Mouse (Mus musculus): ENCODE data around the gene Sfi1. TPM values are rescaled to one million over a fixed set of nuclear protein-coding genes. Genes with fewer than 3 reads are reported as not detected.
"Not testable (repeated sequence)": the region's sequence is repeated elsewhere in the genome, so short reads cannot be mapped to it uniquely, and the experiment has no call there.

Sfi1 gene
- polyA plus RNA-seq, 1 experiment from 2014 or later: 14.9 TPM

DNA sequence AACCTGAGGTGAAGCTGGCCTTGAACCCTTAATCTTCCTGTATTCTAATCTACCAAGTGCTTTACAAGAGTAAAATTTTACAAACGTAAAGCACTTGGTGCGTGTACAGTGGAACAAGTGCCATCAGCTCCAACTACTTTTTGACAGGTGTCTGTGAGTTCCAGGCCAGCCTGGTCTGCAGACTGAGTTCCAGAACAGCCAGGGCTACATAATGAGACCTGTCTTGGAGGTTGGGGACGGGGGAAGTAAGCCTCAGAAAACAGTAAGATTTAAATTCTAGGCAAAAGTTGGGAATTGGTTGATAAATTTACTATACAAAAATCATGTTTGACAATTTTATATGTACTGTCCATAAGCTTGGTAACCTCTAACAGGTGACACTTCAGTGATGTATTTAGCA is 11.9 kb upstream of the Sfi1 start:
- Histone ChIP-seq H3K9ac (ENCODE audit: low read length) (no peak overlapping the region), H3K9me3 (ENCODE audit: control insufficient read depth, low read length) (no peaks in the 10 kb centered on the region), H3K4me2 (ENCODE audit: low read depth, low read length, severe bottlenecking) (no peak overlapping the region), H3K27me3 (ENCODE audit: control insufficient read depth, insufficient read depth, low read length) (no peaks in the 10 kb centered on the region), H3K27ac (ENCODE audit: low read depth, low read length) (no peak overlapping the region), H3K4me1 (replicated peaks; ENCODE audit: control insufficient read depth, insufficient read depth, low read length) (no peaks in the 10 kb centered on the region), H3K4me3 (ENCODE audit: low read depth, low read length) (no peak overlapping the region), H3K36me3 (ENCODE audit: control insufficient read depth, insufficient read depth, low read length) (peaks cover 7% of the 10 kb centered on the region)
- 91% methylated on average over 3 of the region's 3 CpGs for WGBS
- ATAC-seq (replicated peaks; ENCODE audit: low FRiP score) (no peak), DNase-seq (ENCODE audit: low spot score) (no peak)

DNA sequence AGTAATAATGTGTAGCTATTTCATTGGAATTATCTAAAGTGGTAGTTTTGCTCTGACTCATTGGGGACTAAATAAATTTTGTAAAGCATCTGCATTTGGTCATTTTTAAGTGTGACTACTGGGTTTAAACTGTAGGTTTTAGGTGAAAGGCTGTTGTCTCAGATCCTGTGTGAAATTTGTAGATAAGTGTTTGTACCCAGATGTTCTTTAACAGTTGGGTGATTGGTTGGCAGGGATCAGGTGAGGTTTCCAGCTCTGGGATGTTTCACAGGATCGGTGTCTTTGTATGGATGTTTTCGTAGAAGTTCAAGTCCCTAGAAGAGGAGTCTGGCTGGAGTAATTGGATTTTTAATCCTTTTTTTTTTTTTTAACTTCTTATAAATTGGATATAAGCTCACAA is 10.5 kb upstream of the Sfi1 start:
- 88% methylated on average over 2 of the region's 2 CpGs for WGBS
- Histone ChIP-seq H3K27me3 (ENCODE audit: control insufficient read depth, insufficient read depth, low read length) (no peaks in the 10 kb centered on the region), H3K27ac (ENCODE audit: low read depth, low read length) (no peak overlapping the region), H3K9me3 (ENCODE audit: control insufficient read depth, low read length) (no peaks in the 10 kb centered on the region), H3K4me3 (ENCODE audit: low read depth, low read length) (no peak overlapping the region; the same call in 1 of the 2 replicates), H3K4me2 (ENCODE audit: low read depth, low read length, severe bottlenecking) (peak overlapping the region; percentile 30; the same call in 1 of the 2 replicates), H3K36me3 (ENCODE audit: control insufficient read depth, insufficient read depth, low read length) (peaks cover 7% of the 10 kb centered on the region), H3K9ac (ENCODE audit: low read length) (no peak overlapping the region), H3K4me1 (replicated peaks; ENCODE audit: control insufficient read depth, insufficient read depth, low read length) (no peaks in the 10 kb centered on the region)
- DNase-seq (ENCODE audit: low spot score) (no peak), ATAC-seq (replicated peaks; ENCODE audit: low FRiP score) (no peak)

DNA sequence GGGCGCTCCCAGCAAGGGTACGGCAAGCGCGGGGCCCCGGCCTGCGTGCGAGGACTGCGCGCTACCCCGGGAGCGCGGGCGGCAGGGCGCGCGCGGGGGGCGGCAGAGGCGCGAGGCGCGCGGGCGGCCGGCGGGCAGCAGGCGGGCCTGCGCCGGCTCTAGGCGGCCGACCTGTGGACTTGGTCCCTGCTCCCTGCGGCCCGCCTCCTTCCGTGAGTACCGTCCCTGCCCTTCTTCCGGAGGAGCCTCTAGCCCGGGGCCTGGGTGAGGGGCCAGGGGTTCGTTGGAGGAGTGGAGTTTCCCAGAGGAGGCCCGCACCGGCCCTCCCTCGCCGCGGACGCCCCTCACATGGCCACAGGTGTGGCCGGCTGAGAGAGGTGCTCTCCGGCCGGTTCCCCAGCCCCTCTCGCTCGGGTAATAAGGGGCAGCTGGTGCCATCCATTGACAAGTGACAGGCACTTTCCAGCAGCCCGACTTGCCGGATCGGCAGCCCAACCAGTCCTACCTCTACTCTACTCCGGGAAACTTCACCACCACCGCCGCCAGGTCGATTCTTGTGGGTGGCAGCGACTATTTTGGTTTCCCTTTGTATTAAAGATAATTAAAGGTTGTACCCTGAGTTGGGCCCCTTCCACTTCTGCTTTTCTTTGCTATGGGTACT is 9.6 kb upstream of the Sfi1 start:
- Histone ChIP-seq H3K27ac (ENCODE audit: low read depth, low read length) (no peak overlapping the region), H3K9me3 (ENCODE audit: control insufficient read depth, low read length) (no peaks in the 10 kb centered on the region), H3K27me3 (ENCODE audit: control insufficient read depth, insufficient read depth, low read length) (no peaks in the 10 kb centered on the region), H3K9ac (ENCODE audit: low read length) (peak overlapping the region; percentile 43), H3K4me1 (replicated peaks; ENCODE audit: control insufficient read depth, insufficient read depth, low read length) (no peaks in the 10 kb centered on the region), H3K4me3 (ENCODE audit: low read depth, low read length) (peak overlapping the region; percentile 36), H3K36me3 (ENCODE audit: control insufficient read depth, insufficient read depth, low read length) (peaks cover 4% of the 10 kb centered on the region), H3K4me2 (ENCODE audit: low read depth, low read length, severe bottlenecking) (peak overlapping the region; percentile 30)
- under 1% methylated on average over 41 of the region's 57 CpGs for WGBS
- ATAC-seq (replicated peaks; ENCODE audit: low FRiP score) (no peak; the same call in 1 of the 2 replicates), DNase-seq (ENCODE audit: low spot score) (peak; percentile 83)

DNA sequence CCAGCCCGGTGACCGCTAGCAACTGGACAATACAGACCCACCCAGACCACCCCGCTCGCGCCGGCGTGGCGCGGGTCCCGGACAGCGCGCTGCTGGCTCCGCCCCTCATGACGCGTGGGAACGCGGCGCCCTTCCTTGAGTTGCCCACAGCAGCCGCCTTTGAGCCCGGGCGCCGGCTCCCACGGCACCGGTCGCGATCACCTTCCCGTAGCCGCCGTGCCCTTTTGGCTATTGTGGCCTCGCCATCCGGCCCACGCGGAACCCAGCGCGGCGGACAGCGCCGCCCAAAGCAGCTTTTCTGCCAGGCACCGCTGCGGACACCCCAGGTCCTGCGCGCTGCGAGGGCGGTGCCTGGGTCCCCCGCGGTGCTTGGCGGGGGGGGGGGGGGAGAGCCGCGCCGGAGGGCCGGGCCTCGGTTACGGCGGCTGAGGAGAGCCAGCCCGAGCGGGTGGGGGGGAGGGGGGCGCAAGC is 9.0 kb upstream of the Sfi1 start, which contains the start of gene Eif4enif1:
TSS of gene Eif4enif1 (plus strand) at position 162 of the 471 bp plus-strand sequence.
- Histone ChIP-seq H3K9ac (ENCODE audit: low read length) (peak within 1 kb of the TSS; percentile 43), H3K27me3 (ENCODE audit: control insufficient read depth, insufficient read depth, low read length) (no peaks in the 10 kb centered on the region), H3K4me3 (ENCODE audit: low read depth, low read length) (peak within 1 kb of the TSS; percentile 36), H3K27ac (ENCODE audit: low read depth, low read length) (no peak within 1 kb of the TSS; the same call in 1 of the 2 replicates), H3K9me3 (ENCODE audit: control insufficient read depth, low read length) (no peaks in the 10 kb centered on the region), H3K4me1 (replicated peaks; ENCODE audit: control insufficient read depth, insufficient read depth, low read length) (no peaks in the 10 kb centered on the region), H3K36me3 (ENCODE audit: control insufficient read depth, insufficient read depth, low read length) (peaks cover 4% of the 10 kb centered on the region), H3K4me2 (ENCODE audit: low read depth, low read length, severe bottlenecking) (peak within 1 kb of the TSS; percentile 30)
- DNase-seq (ENCODE audit: low spot score) (peak; percentile 95), ATAC-seq (replicated peaks; ENCODE audit: low FRiP score) (peak; percentile 76)
- WGBS: under 1% methylated on average over 37 of the region's 57 CpGs

DNA sequence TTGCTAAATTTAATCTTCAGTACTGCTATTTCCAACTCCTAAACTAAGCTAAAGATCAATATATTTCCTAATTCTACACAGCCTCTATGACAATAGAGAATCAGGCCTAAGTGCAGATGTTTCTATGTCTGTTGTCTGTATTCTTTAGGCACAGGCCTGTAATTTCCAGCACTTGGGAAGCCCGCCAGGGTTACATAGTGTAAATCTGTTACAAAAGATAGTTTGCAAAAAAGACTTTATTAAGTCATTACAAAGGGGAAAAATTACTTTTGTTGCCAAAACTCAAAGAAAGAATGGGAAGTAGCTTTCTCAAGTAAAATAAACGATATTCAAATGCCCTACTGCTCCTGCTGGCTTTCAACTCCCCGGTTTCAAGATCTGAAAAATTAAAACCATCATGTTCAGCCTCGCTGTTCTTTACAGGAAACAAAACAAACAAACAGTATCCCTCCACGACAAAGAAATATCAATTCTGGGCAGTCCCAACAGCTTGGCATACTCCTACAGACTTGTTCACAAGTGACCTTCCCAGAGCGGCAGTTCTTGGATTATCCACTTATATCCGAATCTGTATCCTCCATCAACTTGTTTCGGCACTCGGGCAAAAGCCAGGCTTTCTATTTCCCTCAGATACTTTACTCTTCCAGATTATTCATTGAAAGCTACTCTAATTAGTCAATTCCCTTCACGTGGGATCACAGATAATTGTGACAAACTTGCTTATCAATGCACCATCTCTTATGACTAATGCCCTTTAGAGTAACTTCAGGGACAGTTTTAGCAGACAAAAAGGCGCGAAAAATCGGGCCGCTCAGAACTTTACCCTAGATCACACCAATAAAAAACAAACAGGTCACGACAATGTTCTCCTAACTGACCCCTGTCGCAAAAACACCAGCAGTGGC is 8.3 kb upstream of the Sfi1 start:
- Histone ChIP-seq H3K27ac (ENCODE audit: low read depth, low read length) (no peak overlapping the region), H3K4me3 (ENCODE audit: low read depth, low read length) (peak overlapping the region; percentile 36), H3K36me3 (ENCODE audit: control insufficient read depth, insufficient read depth, low read length) (peaks cover 2% of the 10 kb centered on the region; the same call in 1 of the 2 replicates), H3K9me3 (ENCODE audit: control insufficient read depth, low read length) (no peaks in the 10 kb centered on the region), H3K4me2 (ENCODE audit: low read depth, low read length, severe bottlenecking) (peak overlapping the region; percentile 22; the same call in 1 of the 2 replicates), H3K4me1 (replicated peaks; ENCODE audit: control insufficient read depth, insufficient read depth, low read length) (no peaks in the 10 kb centered on the region), H3K9ac (ENCODE audit: low read length) (peak overlapping the region; percentile 28; the same call in 1 of the 2 replicates), H3K27me3 (ENCODE audit: control insufficient read depth, insufficient read depth, low read length) (no peaks in the 10 kb centered on the region)
- WGBS: 10% methylated on average over 16 of the region's 16 CpGs
- ATAC-seq (replicated peaks; ENCODE audit: low FRiP score) (no peak), DNase-seq (ENCODE audit: low spot score) (no peak)

DNA sequence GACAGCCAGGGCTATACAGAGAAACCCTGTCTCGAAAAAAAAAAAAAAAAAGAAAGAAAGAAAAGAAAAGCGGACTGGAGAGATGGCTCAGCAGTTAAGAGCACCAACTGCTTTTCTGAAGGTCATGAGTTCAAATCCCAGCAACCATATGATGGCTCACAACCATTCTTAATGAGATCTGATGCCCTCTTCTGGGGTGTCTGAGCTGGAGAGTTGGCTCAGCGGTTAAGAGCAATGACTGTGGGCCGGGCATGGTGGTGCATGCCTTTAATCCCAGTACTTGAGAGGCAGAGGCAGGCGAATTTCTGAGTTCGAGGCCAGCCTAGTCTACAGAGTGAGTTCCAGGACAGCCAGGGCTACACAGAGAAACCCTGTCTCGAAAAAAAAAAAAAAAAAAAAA is 7.4 kb upstream of the Sfi1 start:
- H3K9me3 ChIP-seq (ENCODE audit: control insufficient read depth, low read length); H3K27ac ChIP-seq (ENCODE audit: low read depth, low read length); H3K4me2 ChIP-seq (ENCODE audit: low read depth, low read length, severe bottlenecking); H3K4me1 ChIP-seq (replicated peaks; ENCODE audit: control insufficient read depth, insufficient read depth, low read length); ATAC-seq (replicated peaks; ENCODE audit: low FRiP score); H3K9ac ChIP-seq (ENCODE audit: low read length); DNase-seq (ENCODE audit: low spot score); H3K4me3 ChIP-seq (ENCODE audit: low read depth, low read length); H3K36me3 ChIP-seq (ENCODE audit: control insufficient read depth, insufficient read depth, low read length); H3K27me3 ChIP-seq (ENCODE audit: control insufficient read depth, insufficient read depth, low read length): not testable (repeated sequence)
- WGBS: 91% methylated on average over 6 of the region's 7 CpGs

DNA sequence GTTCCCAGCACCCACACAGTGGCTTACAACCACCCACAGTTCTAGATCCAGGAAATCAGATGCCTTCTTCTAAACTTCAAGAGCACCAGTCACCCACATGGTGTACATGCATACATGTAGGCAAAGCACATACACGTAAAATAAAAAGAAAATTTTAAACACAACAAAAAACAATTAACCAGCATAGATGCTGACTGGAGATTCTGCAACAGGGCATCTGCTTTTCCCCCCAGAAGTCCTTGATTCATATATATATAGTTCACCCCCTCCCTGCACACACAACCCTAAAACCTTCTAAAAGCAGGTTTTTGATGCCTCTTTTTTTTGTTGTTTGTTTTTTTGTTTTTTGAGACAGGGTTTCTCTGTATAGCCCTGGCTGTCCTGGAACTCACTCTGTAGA is 10.6 kb downstream of the Sfi1 start:
- H3K27ac ChIP-seq (ENCODE audit: low read depth, low read length); H3K9me3 ChIP-seq (ENCODE audit: control insufficient read depth, low read length); H3K27me3 ChIP-seq (ENCODE audit: control insufficient read depth, insufficient read depth, low read length); H3K4me2 ChIP-seq (ENCODE audit: low read depth, low read length, severe bottlenecking); H3K9ac ChIP-seq (ENCODE audit: low read length); H3K4me1 ChIP-seq (replicated peaks; ENCODE audit: control insufficient read depth, insufficient read depth, low read length); H3K36me3 ChIP-seq (ENCODE audit: control insufficient read depth, insufficient read depth, low read length); ATAC-seq (replicated peaks; ENCODE audit: low FRiP score); DNase-seq (ENCODE audit: low spot score); H3K4me3 ChIP-seq (ENCODE audit: low read depth, low read length): not testable (repeated sequence)
- 100% methylated on average over 1 of the region's 1 CpGs for WGBS

DNA sequence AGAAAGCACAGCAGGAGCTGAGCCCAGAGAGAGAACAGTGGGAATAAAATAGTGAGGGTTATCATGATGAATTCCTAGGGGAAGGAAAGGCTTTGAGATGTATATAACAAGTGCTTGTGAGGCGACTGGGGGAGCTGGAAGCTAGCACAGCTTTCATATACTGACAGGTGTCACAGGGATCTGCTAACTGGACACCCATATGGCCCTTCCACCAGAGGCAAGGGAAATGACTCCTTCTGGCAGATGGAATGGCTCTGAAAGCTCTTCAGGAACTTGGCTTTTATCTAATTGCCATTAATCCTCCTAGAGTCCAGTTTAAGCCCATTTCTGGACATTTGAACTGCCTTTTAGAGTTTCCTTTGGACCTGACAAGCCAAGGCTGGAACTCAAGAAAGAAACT is 11.3 kb downstream of the Sfi1 start:
- H3K4me1 ChIP-seq (replicated peaks; ENCODE audit: control insufficient read depth, insufficient read depth, low read length); H3K9ac ChIP-seq (ENCODE audit: low read length); H3K4me2 ChIP-seq (ENCODE audit: low read depth, low read length, severe bottlenecking); H3K27ac ChIP-seq (ENCODE audit: low read depth, low read length); H3K36me3 ChIP-seq (ENCODE audit: control insufficient read depth, insufficient read depth, low read length); DNase-seq (ENCODE audit: low spot score); ATAC-seq (replicated peaks; ENCODE audit: low FRiP score); H3K27me3 ChIP-seq (ENCODE audit: control insufficient read depth, insufficient read depth, low read length); H3K9me3 ChIP-seq (ENCODE audit: control insufficient read depth, low read length); H3K4me3 ChIP-seq (ENCODE audit: low read depth, low read length): not testable (repeated sequence)
- 65% methylated on average over 1 of the region's 1 CpGs for WGBS
